Mouse (Mus musculus): ENCODE data around the gene Nhsl2. TPM values are rescaled to one million over a fixed set of nuclear protein-coding genes. Genes with fewer than 3 reads are reported as not detected.

Gene Nhsl2
- polyA plus RNA-seq, 1 experiment from 2014 or later: 4.9 TPM

DNA sequence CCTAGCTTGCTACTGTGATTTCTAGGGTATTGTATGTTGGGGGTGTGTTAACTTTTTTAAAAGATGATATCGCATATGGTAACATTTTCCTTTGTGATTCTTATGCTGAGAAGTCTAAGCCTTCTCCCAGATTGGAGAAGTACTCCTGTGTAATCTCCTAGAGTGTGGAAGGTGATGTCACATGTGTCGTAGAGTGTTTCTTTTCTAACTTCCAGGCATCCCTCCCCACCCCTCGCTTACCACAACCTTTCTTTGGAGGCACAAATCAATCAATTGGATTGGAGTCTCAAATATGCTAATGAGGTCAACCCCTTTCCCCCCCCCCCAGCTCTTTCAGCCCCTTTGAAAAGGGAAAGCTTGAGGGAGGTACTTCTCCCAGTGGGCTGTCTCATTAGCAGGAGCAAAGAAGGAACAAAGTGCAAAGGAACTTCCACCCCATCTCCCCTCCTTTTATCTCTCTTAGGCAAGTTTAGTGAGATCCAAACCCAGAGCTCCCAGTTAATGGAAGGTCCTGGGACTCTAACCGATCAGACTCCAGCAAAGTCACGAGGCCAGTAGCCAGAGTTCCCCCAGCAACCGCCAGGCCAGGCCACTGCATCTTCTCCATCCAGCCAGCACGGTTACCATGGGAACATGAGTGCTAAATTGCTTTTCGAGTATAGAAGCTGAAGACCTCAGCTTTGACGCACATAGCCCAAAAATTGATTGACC lies 137.6 kb downstream of the Nhsl2 start:
- no peaks in the 10 kb centered on the region for H3K27me3 ChIP-seq (replicated peaks; ENCODE audit: control insufficient read depth, insufficient read depth, low read length)
- 23% methylated on average over 9 of the region's 9 CpGs for WGBS
- ATAC-seq: no peak
- no peak overlapping the region for H3K9ac ChIP-seq (replicated peaks; ENCODE audit: low read depth, low read length)
- H3K27ac ChIP-seq (ENCODE audit: low read length): no peak overlapping the region
- no peaks in the 10 kb centered on the region for H3K9me3 ChIP-seq (ENCODE audit: control insufficient read depth, low read length)
- H3K4me2 ChIP-seq (ENCODE audit: low read length): no peak overlapping the region
- H3K4me1 ChIP-seq (replicated peaks; ENCODE audit: control insufficient read depth, insufficient read depth, low read length): peaks cover 2% of the 10 kb centered on the region; the same call in 1 of the 2 replicates
- H3K4me3 ChIP-seq (replicated peaks; ENCODE audit: low read length): no peak overlapping the region
- H3K36me3 ChIP-seq (ENCODE audit: control insufficient read depth, insufficient read depth): no peaks in the 10 kb centered on the region

DNA sequence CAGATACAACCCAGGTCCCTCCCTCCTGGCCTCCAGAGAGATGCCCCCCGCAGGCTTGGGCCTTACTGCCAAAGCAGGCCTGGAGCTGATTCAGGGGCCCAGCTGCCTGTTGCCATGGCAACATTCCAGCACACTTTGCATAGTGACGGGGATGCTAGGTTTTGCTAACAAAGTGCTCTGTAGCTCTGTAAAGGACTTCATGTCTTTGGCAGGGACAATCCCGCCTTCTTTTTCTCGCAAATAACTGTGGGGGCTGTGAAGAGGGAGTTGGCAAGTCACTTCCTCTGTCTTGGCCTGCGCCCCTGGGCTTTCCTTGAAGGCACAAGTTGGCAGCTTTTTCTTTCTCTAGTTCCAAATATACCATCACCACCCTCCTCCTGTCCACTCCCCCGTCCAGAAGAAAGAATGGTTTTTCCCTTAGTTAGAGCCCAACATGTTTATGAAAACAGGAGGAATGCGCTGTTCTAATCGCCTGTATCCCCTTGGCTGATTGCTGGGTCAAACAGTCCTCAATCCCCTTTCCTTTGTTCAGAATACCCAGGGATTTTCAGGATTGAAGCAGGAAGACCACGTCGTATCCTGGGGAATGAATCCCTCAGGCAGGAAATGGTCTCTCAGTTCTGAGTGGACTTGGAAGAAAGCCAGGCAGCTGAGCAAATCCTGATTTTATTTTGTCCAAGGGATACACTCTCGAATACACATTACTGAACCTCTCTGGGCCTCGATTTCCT lies 144.8 kb downstream of the Nhsl2 start:
- no peaks in the 10 kb centered on the region for H3K36me3 ChIP-seq (ENCODE audit: control insufficient read depth, insufficient read depth)
- peaks cover 10% of the 10 kb centered on the region; the same call in 1 of the 2 replicates for H3K4me1 ChIP-seq (replicated peaks; ENCODE audit: control insufficient read depth, insufficient read depth, low read length)
- WGBS: 19% methylated on average over 12 of the region's 12 CpGs
- peak overlapping the region; percentile 56 for H3K27ac ChIP-seq (ENCODE audit: low read length)
- ATAC-seq: peak; percentile 90
- H3K4me3 ChIP-seq (replicated peaks; ENCODE audit: low read length): no peak overlapping the region
- no peaks in the 10 kb centered on the region for H3K9me3 ChIP-seq (ENCODE audit: control insufficient read depth, low read length)
- H3K4me2 ChIP-seq (ENCODE audit: low read length): no peak overlapping the region
- no peaks in the 10 kb centered on the region for H3K27me3 ChIP-seq (replicated peaks; ENCODE audit: control insufficient read depth, insufficient read depth, low read length)
- no peak overlapping the region for H3K9ac ChIP-seq (replicated peaks; ENCODE audit: low read depth, low read length)

GRCm38 (mm10) chrX:101996726-101997125 lies 147.5 kb downstream of the Nhsl2 start:
- WGBS: 90% methylated on average over 2 of the region's 2 CpGs
- no peak overlapping the region for H3K4me2 ChIP-seq (ENCODE audit: low read length)
- peaks cover 7% of the 10 kb centered on the region for H3K27me3 ChIP-seq (replicated peaks; ENCODE audit: control insufficient read depth, insufficient read depth, low read length)
- ATAC-seq: no peak
- peaks cover 10% of the 10 kb centered on the region; the same call in 1 of the 2 replicates for H3K4me1 ChIP-seq (replicated peaks; ENCODE audit: control insufficient read depth, insufficient read depth, low read length)
- no peak overlapping the region for H3K27ac ChIP-seq (ENCODE audit: low read length)
- H3K36me3 ChIP-seq (ENCODE audit: control insufficient read depth, insufficient read depth): no peaks in the 10 kb centered on the region
- H3K4me3 ChIP-seq (replicated peaks; ENCODE audit: low read length): no peak overlapping the region
- H3K9me3 ChIP-seq (ENCODE audit: control insufficient read depth, low read length): no peaks in the 10 kb centered on the region
- no peak overlapping the region for H3K9ac ChIP-seq (replicated peaks; ENCODE audit: low read depth, low read length)

DNA sequence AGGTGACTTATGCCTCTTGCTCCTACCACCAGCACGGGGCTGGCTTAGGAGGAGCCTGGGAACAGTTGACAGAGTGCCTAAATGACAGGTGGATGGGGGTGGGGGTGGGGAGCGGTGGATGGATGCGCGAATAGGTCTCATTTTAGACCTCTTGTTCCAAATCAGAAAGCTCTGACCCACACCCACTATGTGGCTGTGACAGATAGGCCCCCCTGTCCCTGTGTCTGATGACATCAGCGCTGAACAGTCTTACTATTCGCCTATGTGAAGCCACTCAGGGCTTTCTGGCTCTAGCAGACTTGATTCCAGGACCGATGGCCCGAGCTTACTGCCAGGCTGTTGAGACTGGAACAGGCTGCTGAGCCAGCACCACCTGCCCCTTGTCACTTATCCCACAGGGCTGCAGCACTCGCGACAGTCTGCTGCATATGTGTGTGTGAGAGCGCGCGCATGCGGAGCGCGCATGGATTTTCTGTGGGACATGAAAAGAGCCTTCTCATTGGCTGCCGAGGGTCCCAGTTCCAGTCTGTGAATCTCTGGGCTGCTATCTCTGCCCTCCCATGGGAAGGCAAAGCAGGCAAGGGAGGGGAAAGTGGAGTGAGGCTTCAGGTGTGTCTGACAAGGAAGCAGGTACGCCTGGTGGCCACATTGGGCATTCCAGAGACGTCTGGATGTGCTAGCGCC lies 154.6 kb downstream of the Nhsl2 start:
- Histone ChIP-seq H3K27ac (ENCODE audit: low read length) (no peak overlapping the region), H3K27me3 (replicated peaks; ENCODE audit: control insufficient read depth, insufficient read depth, low read length) (peaks cover 12% of the 10 kb centered on the region), H3K4me3 (replicated peaks; ENCODE audit: low read length) (peak overlapping the region; percentile 41), H3K9ac (replicated peaks; ENCODE audit: low read depth, low read length) (peak overlapping the region; percentile 46), H3K4me2 (ENCODE audit: low read length) (peak overlapping the region; percentile 53), H3K4me1 (replicated peaks; ENCODE audit: control insufficient read depth, insufficient read depth, low read length) (peaks cover 9% of the 10 kb centered on the region), H3K36me3 (ENCODE audit: control insufficient read depth, insufficient read depth) (no peaks in the 10 kb centered on the region), H3K9me3 (ENCODE audit: control insufficient read depth, low read length) (no peaks in the 10 kb centered on the region)
- peak; percentile 92 for ATAC-seq
- 23% methylated on average over 20 of the region's 20 CpGs for WGBS

- WGBS: 8% methylated on average over 7 of the region's 7 CpGs
- peak overlapping the region; percentile 53 for H3K4me2 ChIP-seq (ENCODE audit: low read length)
- no peak overlapping the region for H3K27ac ChIP-seq (ENCODE audit: low read length)
- peaks cover 9% of the 10 kb centered on the region for H3K4me1 ChIP-seq (replicated peaks; ENCODE audit: control insufficient read depth, insufficient read depth, low read length)
- ATAC-seq: peak; percentile 37
- H3K36me3 ChIP-seq (ENCODE audit: control insufficient read depth, insufficient read depth): no peaks in the 10 kb centered on the region
- H3K9ac ChIP-seq (replicated peaks; ENCODE audit: low read depth, low read length): peak overlapping the region; percentile 41
- H3K4me3 ChIP-seq (replicated peaks; ENCODE audit: low read length): peak overlapping the region; percentile 41
- peaks cover 12% of the 10 kb centered on the region for H3K27me3 ChIP-seq (replicated peaks; ENCODE audit: control insufficient read depth, insufficient read depth, low read length)
- no peaks in the 10 kb centered on the region for H3K9me3 ChIP-seq (ENCODE audit: control insufficient read depth, low read length)
Observed at GRCm38 (mm10) chrX:102004370-102004769, 155.2 kb downstream of the Nhsl2 start.

GRCm38 (mm10) chrX:102005141-102005641 lies 156.0 kb downstream of the Nhsl2 start:
- Histone ChIP-seq H3K4me1 (replicated peaks; ENCODE audit: control insufficient read depth, insufficient read depth, low read length) (peaks cover 9% of the 10 kb centered on the region), H3K27ac (ENCODE audit: low read length) (no peak overlapping the region), H3K4me2 (ENCODE audit: low read length) (peak overlapping the region; percentile 53), H3K36me3 (ENCODE audit: control insufficient read depth, insufficient read depth) (no peaks in the 10 kb centered on the region), H3K9me3 (ENCODE audit: control insufficient read depth, low read length) (no peaks in the 10 kb centered on the region), H3K4me3 (replicated peaks; ENCODE audit: low read length) (peak overlapping the region; percentile 25), H3K27me3 (replicated peaks; ENCODE audit: control insufficient read depth, insufficient read depth, low read length) (peaks cover 12% of the 10 kb centered on the region), H3K9ac (replicated peaks; ENCODE audit: low read depth, low read length) (no peak overlapping the region; the same call in 1 of the 2 replicates)
- WGBS: 14% methylated on average over 9 of the region's 10 CpGs
- 0 out of 2 replicates have a peak, but pooled peaks have one; percentile 11 for ATAC-seq

DNA sequence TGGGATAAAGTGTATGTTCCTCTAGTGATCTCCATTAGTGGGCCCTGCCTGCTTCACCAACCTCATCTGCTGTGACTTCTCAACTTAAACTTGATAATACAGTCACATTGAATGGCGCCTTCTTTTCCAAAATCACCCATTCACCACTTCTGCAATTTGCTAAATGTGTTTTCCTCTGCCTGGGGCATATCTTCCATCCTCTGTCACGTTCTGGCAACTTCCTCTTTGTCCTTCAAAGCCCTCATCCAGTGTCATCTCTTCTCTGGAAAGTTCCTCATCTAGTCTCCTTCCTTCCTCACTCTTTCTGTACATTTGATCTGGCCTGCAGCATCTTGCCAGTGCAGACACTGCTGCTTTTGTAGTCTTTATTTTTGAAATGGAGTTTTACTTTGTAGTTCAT lies 158.8 kb downstream of the Nhsl2 start:
- Histone ChIP-seq H3K36me3 (ENCODE audit: control insufficient read depth, insufficient read depth) (no peaks in the 10 kb centered on the region), H3K9me3 (ENCODE audit: control insufficient read depth, low read length) (no peaks in the 10 kb centered on the region), H3K4me2 (ENCODE audit: low read length) (no peak overlapping the region), H3K27me3 (replicated peaks; ENCODE audit: control insufficient read depth, insufficient read depth, low read length) (peaks cover 5% of the 10 kb centered on the region; the same call in 1 of the 2 replicates), H3K27ac (ENCODE audit: low read length) (no peak overlapping the region), H3K9ac (replicated peaks; ENCODE audit: low read depth, low read length) (no peak overlapping the region), H3K4me1 (replicated peaks; ENCODE audit: control insufficient read depth, insufficient read depth, low read length) (peaks cover 9% of the 10 kb centered on the region), H3K4me3 (replicated peaks; ENCODE audit: low read length) (no peak overlapping the region)
- WGBS: 74% methylated on average over 2 of the region's 2 CpGs
- ATAC-seq: no peak

DNA sequence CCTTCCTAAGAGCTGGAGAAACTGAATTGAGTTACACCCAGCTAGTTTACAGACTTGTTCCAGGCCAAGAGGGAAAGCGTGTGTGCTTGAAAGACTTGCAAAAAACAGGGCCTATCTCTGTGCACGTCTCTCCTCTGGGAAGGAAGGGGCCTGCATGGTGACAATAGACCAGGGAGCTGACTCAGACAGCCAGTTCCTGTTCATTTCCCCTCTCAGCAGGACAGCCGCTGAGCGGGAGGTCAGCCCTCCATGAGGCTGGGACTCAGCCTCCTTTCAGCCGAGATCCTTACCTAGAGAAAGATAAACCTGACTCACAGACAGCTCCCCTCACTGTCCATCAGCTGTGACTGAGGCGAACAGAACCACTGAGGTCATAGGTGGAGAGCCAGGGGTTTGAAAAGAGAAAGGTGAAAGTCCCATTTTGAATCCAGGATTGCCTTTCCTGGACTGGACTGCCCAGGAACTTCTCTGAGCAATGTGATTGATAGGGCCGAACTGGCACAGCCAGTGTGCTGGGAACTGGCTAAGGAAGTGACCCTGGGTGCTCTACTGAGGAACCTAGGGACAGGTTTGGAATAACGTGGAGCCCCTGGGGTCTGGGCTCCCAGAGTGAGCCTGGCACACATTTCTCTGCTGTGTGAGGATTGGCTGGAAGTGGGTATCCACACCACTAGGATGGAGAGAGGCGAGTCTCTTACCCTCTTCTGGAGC lies 168.2 kb downstream of the Nhsl2 start:
- no peaks in the 10 kb centered on the region for H3K9me3 ChIP-seq (ENCODE audit: control insufficient read depth, low read length)
- H3K27me3 ChIP-seq (replicated peaks; ENCODE audit: control insufficient read depth, insufficient read depth, low read length): peaks cover 6% of the 10 kb centered on the region; the same call in 1 of the 2 replicates
- H3K27ac ChIP-seq (ENCODE audit: low read length): no peak overlapping the region
- WGBS: 46% methylated on average over 9 of the region's 9 CpGs
- no peak overlapping the region for H3K4me3 ChIP-seq (replicated peaks; ENCODE audit: low read length)
- no peak overlapping the region for H3K9ac ChIP-seq (replicated peaks; ENCODE audit: low read depth, low read length)
- no peaks in the 10 kb centered on the region for H3K36me3 ChIP-seq (ENCODE audit: control insufficient read depth, insufficient read depth)
- no peak for ATAC-seq
- no peaks in the 10 kb centered on the region for H3K4me1 ChIP-seq (replicated peaks; ENCODE audit: control insufficient read depth, insufficient read depth, low read length)
- H3K4me2 ChIP-seq (ENCODE audit: low read length): no peak overlapping the region

Measured in forebrain, embryonic 16.5 days (tissue).